Mouse (Mus musculus) CD8-positive naive resting alpha-beta T cell, adult 2 months (primary cell): ENCODE results near the gene 9130019O22Rik.

Experiments used
- DNase-seq, 2 experiments: peaks; one replicate each; pipeline ENCODE4 v3.0.0; 2022; ENCODE audit warnings: low read depth in 2 of 2, low spot score in 2 of 2

Gene 9130019O22Rik

GRCm38 (mm10) chr7:127378310-127378921, 8.6 kb downstream of the 9130019O22Rik start:
- no peak for DNase-seq

- peak; percentile 83 to 84 for DNase-seq
Observed at GRCm38 (mm10) chr7:127375271-127376245, 11.4 kb downstream of the 9130019O22Rik start, which contains the start of gene Zfp747. Gene Zfp747, minus strand, starts transcription at chr7:127376050.

GRCm38 (mm10) chr7:127371870-127372269, 15.1 kb downstream of the 9130019O22Rik start:
- DNase-seq = peak in 1 of 2 experiments; percentile 19

DNA sequence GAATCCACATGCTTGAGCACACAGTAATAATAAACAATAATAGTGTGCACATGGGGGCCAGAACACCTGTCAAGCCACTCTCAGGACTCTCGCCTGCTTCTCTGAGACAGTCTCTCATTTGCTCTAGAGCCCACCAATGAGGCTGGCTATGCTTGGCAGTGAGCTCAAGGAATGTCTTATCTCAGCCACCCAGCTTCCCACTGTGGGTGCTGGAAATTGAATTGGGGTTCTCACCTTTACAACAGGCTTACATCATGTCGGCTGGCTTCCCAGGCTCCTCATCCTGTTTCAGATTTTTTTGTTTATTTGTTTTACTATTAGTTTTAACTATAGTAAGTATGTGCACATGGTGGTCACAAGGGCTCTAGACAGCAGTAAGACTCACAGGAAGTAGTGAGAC, 15.8 kb downstream of the 9130019O22Rik start:
- no peak for DNase-seq

DNA sequence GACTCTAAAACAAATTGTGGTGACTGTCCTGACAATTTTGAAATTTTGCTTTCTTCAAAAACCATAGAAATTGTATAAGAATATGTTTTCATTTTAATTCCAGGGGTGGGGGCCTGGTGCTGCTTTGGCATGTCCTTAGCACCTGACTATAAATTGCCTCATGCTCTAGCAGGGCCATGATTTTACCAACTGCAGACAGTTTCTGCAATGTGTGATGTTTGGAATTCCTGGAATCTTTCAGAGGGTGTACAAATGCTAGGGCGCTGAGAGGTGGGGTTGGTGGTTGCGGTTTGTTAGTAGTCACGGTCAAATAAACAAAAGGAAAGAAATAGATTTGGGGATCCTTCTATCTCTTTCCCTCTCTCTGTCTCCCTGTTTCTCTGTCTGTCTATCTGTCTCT, 20.7 kb downstream of the 9130019O22Rik start:
- no peak for DNase-seq

DNA sequence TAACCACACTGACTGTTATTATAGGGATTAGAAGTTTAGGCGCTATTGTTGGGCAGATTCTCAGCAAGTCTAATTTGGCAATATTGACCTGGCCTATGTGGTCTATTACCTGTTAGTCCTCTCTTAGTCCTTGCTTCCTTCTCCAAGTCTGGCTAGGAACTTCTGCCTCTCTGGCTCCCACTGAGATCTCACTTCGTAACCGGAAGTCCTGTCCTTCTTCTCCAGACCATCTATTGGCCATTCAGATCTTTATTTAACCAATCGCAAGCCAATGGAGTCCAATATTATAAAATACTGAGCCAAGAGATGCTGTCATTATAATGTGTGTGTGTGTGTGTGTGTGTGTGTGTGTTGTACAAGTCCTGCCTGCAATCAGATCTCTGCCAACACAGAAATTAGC, 22.8 kb downstream of the 9130019O22Rik start:
- no peak for DNase-seq

- no peak for DNase-seq
Observed at GRCm38 (mm10) chr7:127363475-127363921, 23.5 kb downstream of the 9130019O22Rik start.

DNA sequence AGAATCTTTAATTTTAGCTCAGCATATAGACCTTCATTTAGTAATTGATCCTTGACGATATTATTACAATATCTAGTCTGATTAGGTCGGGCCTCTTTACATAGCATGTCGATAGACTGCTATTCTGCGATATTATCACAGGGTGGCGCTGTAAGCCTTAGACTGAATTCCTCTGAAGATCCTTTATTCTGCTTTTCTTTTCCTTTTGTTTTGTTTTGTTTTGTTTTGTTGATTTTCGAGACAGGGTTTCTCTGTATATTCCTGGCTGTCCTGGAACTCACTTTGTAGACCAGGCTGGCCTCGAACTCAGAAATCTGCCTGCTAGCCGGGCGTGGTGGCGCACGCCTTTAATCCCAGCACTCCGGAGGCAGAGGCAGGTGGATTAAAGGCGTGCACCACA, 24.5 kb downstream of the 9130019O22Rik start:
- peak in 1 of 2 experiments; percentile 35 for DNase-seq

GRCm38 (mm10) chr7:127361449-127361848, 25.5 kb downstream of the 9130019O22Rik start:
- no peak for DNase-seq

DNA sequence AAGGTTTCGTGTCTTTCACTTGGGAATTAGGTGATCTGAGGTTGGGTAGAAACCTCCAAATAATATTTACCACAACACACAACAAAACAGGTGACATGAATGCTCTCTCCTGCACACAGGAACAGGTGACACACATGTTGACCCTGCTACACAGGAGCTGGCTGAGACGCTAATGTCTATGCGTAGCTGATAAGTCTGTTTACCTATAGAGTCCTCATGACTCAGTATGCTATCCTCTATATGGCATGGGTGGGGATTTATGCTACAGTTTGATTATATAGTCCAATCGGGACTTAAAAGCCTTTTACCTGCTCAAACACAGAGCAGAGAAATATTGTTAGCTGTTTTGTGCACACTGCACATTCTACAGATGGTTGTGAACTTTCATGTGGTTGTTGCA, 26.7 kb downstream of the 9130019O22Rik start:
- DNase-seq = no peak

DNA sequence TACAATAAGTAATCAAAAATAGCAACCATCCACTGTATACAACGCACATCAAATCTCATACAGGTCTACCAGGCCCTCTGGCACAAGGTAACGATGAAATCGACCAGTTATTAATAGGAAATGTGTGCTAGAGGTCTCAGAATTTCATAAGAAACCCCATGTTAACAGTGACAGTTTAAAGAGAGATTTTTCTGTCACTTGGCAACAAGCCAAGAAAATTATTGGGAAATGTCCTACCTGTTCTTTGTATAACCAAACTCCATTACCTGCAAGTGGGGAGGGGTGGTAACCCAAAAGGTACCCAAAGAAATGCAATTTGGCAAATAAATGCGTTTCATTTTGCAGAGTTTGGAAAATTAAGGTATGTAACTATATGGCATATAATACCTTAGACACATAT, 28.5 kb downstream of the 9130019O22Rik start:
- DNase-seq = no peak

DNA sequence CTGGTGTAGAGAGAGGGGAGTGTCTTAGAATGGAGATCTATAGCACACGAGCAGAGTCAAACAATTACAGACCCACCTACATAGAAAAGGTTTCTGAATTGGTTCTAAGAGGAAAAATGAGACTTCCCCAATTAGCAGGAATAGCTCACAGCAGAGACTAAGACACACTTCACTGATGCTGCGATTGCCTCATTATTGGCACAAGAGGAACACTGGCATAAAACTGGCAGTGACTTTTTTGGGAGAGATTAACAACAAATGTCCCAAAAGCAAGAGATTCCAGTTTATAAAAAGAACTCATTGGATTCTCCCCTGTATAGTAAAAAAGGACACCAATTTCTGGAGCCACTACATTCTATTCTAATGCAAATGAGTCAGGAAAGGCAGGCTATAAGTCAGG, 29.1 kb downstream of the 9130019O22Rik start:
- DNase-seq = no peak

DNA sequence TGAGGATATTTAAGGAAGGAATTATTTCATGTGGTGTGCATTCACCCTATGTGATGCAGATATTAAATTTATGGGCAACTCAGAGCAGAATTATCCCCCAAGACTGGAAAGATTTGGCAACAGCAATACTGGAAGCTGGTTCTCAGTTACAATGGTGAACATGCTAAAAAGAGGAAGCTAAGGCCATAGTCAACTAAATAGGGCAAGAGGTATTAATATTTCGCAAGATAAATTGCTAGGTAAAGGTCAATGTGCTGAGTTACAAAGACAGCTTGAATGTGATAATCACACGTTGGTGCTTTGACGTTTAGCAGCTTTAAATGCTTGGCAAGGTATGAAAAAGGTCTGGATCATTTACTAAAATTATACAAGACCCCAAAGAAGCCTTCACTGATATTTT, 31.2 kb downstream of the 9130019O22Rik start:
- no peak for DNase-seq

- no peak for DNase-seq
Observed at GRCm38 (mm10) chr7:127351230-127352004, 35.5 kb downstream of the 9130019O22Rik start.

GRCm38 (mm10) chr7:127346676-127347075, 40.3 kb downstream of the 9130019O22Rik start:
- no peak for DNase-seq

DNA sequence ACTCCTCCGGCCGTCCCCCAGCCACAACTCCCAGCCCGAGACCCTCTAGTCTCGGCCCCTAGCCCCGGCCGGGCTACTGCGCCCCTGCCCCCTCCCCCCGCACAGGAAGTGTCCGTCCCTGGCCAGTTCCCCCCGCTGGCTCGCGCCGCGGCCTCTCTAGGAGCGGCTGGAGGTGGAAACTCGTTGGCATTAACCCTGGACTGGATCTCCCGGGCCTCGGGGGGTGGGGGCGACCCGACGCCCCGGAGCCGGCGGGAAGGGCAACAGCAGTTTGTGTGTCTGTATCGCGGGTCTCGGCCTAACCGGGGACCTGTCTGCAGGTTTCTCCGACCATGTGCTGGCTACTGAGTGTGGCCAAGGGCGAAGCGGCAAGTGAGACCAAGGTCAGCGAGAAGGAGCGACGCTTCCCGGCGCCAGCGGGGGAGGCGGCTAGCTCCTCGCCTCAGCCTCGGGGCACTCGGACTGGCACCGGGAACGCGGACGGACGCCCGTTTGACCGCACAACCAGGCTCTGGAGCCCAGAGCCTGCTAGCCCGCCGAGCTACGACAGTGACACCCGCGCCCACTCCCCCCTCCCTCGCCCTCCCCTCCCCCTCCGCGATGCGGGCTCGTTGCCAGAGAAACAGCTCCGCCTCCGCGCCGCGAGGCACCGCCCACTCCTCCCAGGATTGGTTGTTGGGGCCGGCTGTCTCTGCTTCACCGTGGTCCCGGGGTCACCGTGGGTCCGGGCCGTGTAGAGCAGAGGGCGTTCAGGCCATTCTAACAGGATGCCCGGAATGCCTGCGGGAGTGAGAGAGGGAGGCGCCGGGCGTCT, 41.2 kb downstream of the 9130019O22Rik start, which contains the start of gene Zfp768:
Gene Zfp768, minus strand, starts transcription at position 78 of the 814 bp plus-strand sequence.
- peak; percentile 53 to 73 for DNase-seq

DNA sequence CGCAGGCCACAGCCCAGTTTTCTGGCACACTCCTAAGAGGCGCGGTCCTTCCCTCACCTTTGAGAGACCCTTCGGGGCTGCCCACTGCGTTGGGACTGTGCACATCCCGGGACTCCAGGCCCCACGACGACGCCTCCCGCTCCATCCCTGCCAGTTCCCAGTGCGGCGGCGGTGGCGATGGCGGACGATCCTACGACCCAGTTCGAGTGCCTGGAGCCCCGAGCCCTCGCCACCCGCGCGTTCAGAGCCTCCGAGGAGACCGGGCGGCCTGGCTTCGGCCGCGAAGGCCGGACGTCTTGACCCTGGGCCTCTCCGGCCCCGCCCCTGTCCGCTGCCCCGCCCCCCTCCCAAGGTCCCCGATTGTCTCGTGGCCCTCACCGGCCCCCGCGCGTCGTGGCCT, 41.9 kb downstream of the 9130019O22Rik start:
- no peak for DNase-seq

DNA sequence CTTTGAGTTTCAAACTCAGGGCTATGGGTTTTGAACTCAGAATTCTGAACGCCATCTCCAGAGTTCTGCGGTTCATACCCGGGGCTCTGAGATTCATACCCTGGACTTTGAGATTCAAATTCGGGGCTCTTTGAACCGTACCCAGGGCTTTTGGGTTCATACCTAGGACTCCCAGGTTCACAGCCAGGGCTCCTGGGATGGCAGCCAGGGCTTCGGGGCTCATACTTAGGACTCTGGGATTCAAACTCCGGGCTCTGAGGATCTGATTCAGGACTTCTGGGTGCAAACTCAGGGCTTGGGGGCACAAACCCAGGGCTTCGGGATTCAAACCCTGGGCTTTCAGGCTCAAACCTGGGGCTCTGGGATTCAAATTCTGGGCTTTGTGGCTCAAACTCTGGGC, 42.6 kb downstream of the 9130019O22Rik start:
- no peak for DNase-seq

DNA sequence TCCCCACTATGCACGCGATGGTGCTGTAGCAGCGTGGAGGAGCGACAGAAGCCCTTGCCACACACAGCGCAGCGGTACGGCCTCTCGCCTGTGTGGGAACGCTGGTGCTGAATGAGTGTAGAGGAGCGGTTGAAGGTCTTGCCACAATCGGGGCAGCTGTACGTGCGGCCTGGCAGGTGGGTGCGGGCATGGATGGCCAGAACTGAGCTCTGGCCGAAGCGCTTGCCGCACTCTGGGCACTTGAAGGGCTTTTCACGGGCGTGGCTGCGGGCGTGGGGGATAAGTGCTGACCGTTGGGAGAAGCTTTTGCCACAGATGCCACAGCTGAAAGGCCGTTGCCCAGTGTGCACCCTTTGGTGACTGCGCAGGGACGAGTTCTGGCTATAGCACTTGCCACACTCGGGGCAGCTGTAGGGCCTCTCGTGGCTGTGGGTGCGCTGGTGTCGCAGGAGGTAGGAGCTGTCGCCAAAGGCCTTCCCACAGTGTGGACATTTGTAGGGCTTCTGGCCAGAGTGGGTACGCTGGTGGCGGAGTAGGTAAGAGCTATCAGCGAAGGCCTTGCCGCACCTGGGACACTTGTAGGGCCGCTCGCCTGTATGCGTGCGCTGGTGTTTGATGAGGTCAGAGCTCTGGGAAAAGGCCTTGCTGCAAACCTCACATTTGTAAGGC, 43.5 kb downstream of the 9130019O22Rik start:
- DNase-seq = no peak

GRCm38 (mm10) chr7:127342888-127343287, 44.1 kb downstream of the 9130019O22Rik start:
- no peak for DNase-seq
